In the genomic region with DNA sequence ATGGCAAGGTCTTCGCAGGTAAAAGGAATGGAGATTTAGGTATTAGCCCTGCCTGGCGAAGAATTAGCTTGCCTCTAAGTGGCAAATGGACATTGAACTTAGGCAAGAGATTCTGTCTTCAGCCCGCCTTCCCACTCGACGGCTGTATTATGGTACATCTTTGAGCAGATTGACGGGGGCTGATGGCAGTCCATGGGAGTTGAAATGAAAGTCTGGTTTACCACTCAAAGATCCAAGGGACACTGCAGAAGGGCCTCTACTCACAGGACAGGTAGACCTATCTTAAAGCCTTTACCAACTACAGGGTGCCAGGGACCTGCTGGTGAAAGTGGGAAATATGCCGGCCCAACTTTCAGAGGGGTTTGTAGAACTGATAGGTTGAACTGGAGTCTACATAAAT, we compare ENCODE assay signal across 9 mouse cellular contexts. TPM values are rescaled to one million over a fixed set of nuclear protein-coding genes. Genes with fewer than 3 reads are reported as not detected.
A peak's percentile ranks its signal among the peaks of the same experiment; 100 is the strongest.
DNase-seq lines count a peak whose midpoint lies in the region; ATAC-seq and TF ChIP-seq lines count a peak whose summit lies in the region.
"Had no signal": no experiment of that assay in that cellular context is flagged by ENCODE, and none has a peak within 500 bp of the region (broad histone marks: within the 10 kb centered on the region; RNA-seq: fewer than 3 reads in every experiment).

No protein-coding gene starts in this region.

- H3K9ac ChIP-seq in heart, embryonic 16.5 days (ENCODE audit: low read length): peak overlapping the region; percentile 85

- peaks cover 21% of the 10 kb centered on the region for H3K4me1 ChIP-seq in heart, embryonic 10.5 days
- H3K4me1 ChIP-seq in G1E (ENCODE audit: insufficient read depth, low read depth, low read length): peaks cover 30% of the 10 kb centered on the region
- peaks cover 18% of the 10 kb centered on the region for H3K4me1 ChIP-seq in heart, embryonic 16.5 days (ENCODE audit: control insufficient read depth, insufficient read depth, low read length)
- peaks cover 22% of the 10 kb centered on the region for H3K4me1 ChIP-seq in midbrain, embryonic 10.5 days

- no peaks in the 10 kb centered on the region for H3K27me3 ChIP-seq in heart, embryonic 10.5 days (ENCODE audit: insufficient read depth, poor library complexity, severe bottlenecking)
- H3K27me3 ChIP-seq in G1E (ENCODE audit: insufficient read depth, low read length): no peaks in the 10 kb centered on the region
- H3K27me3 ChIP-seq in heart, embryonic 16.5 days (ENCODE audit: control insufficient read depth, insufficient read depth, low read length): no peaks in the 10 kb centered on the region
- no peaks in the 10 kb centered on the region for H3K27me3 ChIP-seq in midbrain, embryonic 10.5 days (ENCODE audit: low read depth, poor library complexity, severe bottlenecking)
- H3K27me3 ChIP-seq: Patski had no signal

- peaks cover 35% of the 10 kb centered on the region for H3K36me3 ChIP-seq in heart, embryonic 10.5 days
- peaks cover 42% of the 10 kb centered on the region for H3K36me3 ChIP-seq in G1E (replicated peaks)
- H3K36me3 ChIP-seq in heart, embryonic 16.5 days (ENCODE audit: control insufficient read depth, insufficient read depth): peaks cover 7% of the 10 kb centered on the region; the same call in 1 of the 2 replicates
- peaks cover 45% of the 10 kb centered on the region for H3K36me3 ChIP-seq in midbrain, embryonic 10.5 days

- H3K4me2 ChIP-seq in heart, embryonic 16.5 days (ENCODE audit: low read depth, low read length): peak overlapping the region; percentile 77

- TF ChIP-seq CTCF in G1E (IDR thresholded peaks at IDR 0.05; ENCODE audit: low read depth, low read length): no peak

- H3K4me3 ChIP-seq in heart, embryonic 10.5 days: peak overlapping the region; percentile 77
- H3K4me3 ChIP-seq in G1E (ENCODE audit: low read depth, low read length): peak overlapping the region; percentile 81
- peak overlapping the region; percentile 75 for H3K4me3 ChIP-seq in heart, embryonic 16.5 days (ENCODE audit: low read length)
- peak overlapping the region; percentile 85 for H3K4me3 ChIP-seq in midbrain, embryonic 10.5 days

- WGBS in heart, embryonic 10.5 days: 23% methylated on average over 7 of the region's 7 CpGs
- 19% methylated on average over 7 of the region's 7 CpGs for WGBS in heart, embryonic 16.5 days
- 27% methylated on average over 7 of the region's 7 CpGs for WGBS in midbrain, embryonic 10.5 days

- DNase-seq in heart, embryonic 10.5 days (ENCODE audit: low spot score): no peak
- DNase-seq in heart, postnatal 10 days: no peak
- DNase-seq in G1E (ENCODE audit: low spot score): no peak
- no peak for DNase-seq in midbrain, embryonic 10.5 days (ENCODE audit: low spot score)
- DNase-seq in left cerebral cortex, adult 11 months (ENCODE audit: low spot score): no peak
- no peak for DNase-seq in kidney, postnatal 10 days
- DNase-seq in urinary bladder, postnatal 36 days (ENCODE audit: low spot score in 2 of 2): no peak

- intact Hi-C loops in heart, postnatal 10 days (cut with DNase I): no loop called here

- no peak for ATAC-seq in G1E (ENCODE audit: extremely low read depth, insufficient number of reproducible peaks, low FRiP score, poor library complexity, severe bottlenecking)
- ATAC-seq in heart, embryonic 16.5 days (replicated peaks; ENCODE audit: extremely low read depth, insufficient read depth, low FRiP score): no peak

- peak overlapping the region; percentile 95 for H3K27ac ChIP-seq in heart, embryonic 10.5 days
- peak overlapping the region; percentile 72 for H3K27ac ChIP-seq in heart, embryonic 16.5 days (ENCODE audit: low read length)
- peak overlapping the region; percentile 96 for H3K27ac ChIP-seq in midbrain, embryonic 10.5 days (replicated peaks)

- H3K9me3 ChIP-seq in heart, embryonic 10.5 days: no peaks in the 10 kb centered on the region
- no peaks in the 10 kb centered on the region for H3K9me3 ChIP-seq in G1E (replicated peaks)
- no peaks in the 10 kb centered on the region for H3K9me3 ChIP-seq in heart, embryonic 16.5 days (replicated peaks; ENCODE audit: control insufficient read depth, low read length)
- no peaks in the 10 kb centered on the region; the same call in 1 of the 2 replicates for H3K9me3 ChIP-seq in midbrain, embryonic 10.5 days (replicated peaks)

RNA-seq across cellular contexts. Expression of a gene that starts 0.9 kb away (rescaled TPM):
- polyA plus RNA-seq in heart, embryonic 10.5 days (2016; fragmentation: Nextera tagmentation; extraction: Ambion mirVana): 151 and 163 TPM in 2 replicates
- total RNA-seq in heart, postnatal 10 days (2021): 10 to 100 TPM; 31.2 to 32.5 TPM
- 40.9 and 62.2 TPM in 2 replicates for total RNA-seq in G1E (2014; fragmentation: Nextera tagmentation)
- 15.7 and 18.8 TPM in 2 replicates for total RNA-seq in G1E (2017)
- 16.7 and 16.9 TPM in 2 replicates for polyA plus RNA-seq in G1E (2012)
- polyA plus RNA-seq in heart, embryonic 16.5 days (2015; fragmentation: Nextera tagmentation; extraction: Ambion mirVana): 67.4 and 70.7 TPM in 2 replicates
- 288 and 307 TPM in 2 replicates for polyA plus RNA-seq in midbrain, embryonic 10.5 days (2016; fragmentation: Nextera tagmentation; extraction: Ambion mirVana)

RNA-seq across cellular contexts. Expression of a gene that starts 7.5 kb away (rescaled TPM):
- 37.5 and 41.8 TPM in 2 replicates for polyA plus RNA-seq in heart, embryonic 10.5 days (2016; fragmentation: Nextera tagmentation; extraction: Ambion mirVana)
- total RNA-seq in heart, postnatal 10 days (2021): 10 to 100 TPM; 24.2 to 25.0 TPM
- total RNA-seq in G1E (2014; fragmentation: Nextera tagmentation) (4.1 and 10.5 TPM in 2 replicates), G1E (2017) (54.8 and 55.8 TPM in 2 replicates)
- polyA plus RNA-seq in G1E (2012): 58.5 and 59.5 TPM in 2 replicates
- 34.1 and 41.3 TPM in 2 replicates for polyA plus RNA-seq in heart, embryonic 16.5 days (2015; fragmentation: Nextera tagmentation; extraction: Ambion mirVana)
- polyA plus RNA-seq in midbrain, embryonic 10.5 days (2016; fragmentation: Nextera tagmentation; extraction: Ambion mirVana): 35.7 and 43.3 TPM in 2 replicates

RNA-seq across cellular contexts. Expression of a gene that starts 60.0 kb away (rescaled TPM):
- 1.2 and 1.3 TPM in 2 replicates for polyA plus RNA-seq in heart, embryonic 10.5 days (2016; fragmentation: Nextera tagmentation; extraction: Ambion mirVana)
- 1 to 10 TPM; 3.4 to 3.6 TPM for total RNA-seq in heart, postnatal 10 days (2021)
- total RNA-seq in G1E (2014; fragmentation: Nextera tagmentation) (0.29 TPM in 1 of 2 replicates, not detected in the other), G1E (2017) (0.33 and 0.41 TPM in 2 replicates)
- polyA plus RNA-seq in G1E (2012): not detected in 2 replicates
- 4.3 and 5.0 TPM in 2 replicates for polyA plus RNA-seq in heart, embryonic 16.5 days (2015; fragmentation: Nextera tagmentation; extraction: Ambion mirVana)
- polyA plus RNA-seq in midbrain, embryonic 10.5 days (2016; fragmentation: Nextera tagmentation; extraction: Ambion mirVana): 2.2 and 2.3 TPM in 2 replicates
